ENCODE assay signal across 10 mouse cellular contexts in the genomic region with DNA sequence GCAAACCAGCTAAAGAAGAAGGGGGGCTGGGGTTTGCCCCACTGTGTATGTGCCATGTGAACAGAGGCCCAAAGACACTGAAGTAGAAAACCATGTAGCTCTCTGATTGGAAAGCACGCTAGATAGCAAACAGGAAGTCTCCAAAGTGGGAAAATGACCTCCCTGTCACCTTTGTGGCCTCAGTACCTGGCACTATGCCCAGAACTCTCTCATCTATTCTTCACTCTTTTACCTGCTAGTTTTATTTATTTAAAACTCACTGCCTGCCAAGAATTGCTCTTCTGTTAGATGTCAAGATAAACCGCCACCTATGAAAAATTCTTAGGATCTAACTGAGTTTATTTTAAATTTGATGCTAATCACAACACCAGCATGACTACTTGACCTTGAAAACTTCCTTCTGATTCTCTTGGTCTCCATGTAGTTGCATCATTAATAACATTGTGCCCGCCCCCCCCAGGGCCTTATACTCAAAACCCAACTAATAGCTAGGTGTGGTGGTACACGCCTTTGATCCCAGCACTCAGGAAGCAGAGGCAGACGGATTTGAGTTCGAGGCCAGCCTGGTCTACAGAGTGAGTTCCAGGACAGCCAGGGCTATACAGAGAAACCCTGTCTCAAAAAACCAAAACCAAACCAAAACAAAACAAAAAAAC. TPM values are rescaled to one million over a fixed set of nuclear protein-coding genes. Genes with fewer than 3 reads are reported as not detected.
A peak's percentile ranks its signal among the peaks of the same experiment; 100 is the strongest.
DNase-seq lines count a peak whose midpoint lies in the region; ATAC-seq and TF ChIP-seq lines count a peak whose summit lies in the region.
"Had no signal": no experiment of that assay in that cellular context is flagged by ENCODE, and none has a peak within 500 bp of the region (broad histone marks: within the 10 kb centered on the region; RNA-seq: fewer than 3 reads in every experiment).

No protein-coding gene starts in this region.

- H3K4me3 ChIP-seq in intestine, embryonic 16.5 days (ENCODE audit: low read length) = no peak overlapping the region
- no peak overlapping the region for H3K4me3 ChIP-seq in lung, embryonic 14.5 days (ENCODE audit: low read depth, low read length)
- H3K4me3 ChIP-seq: neural tube, embryonic 15.5 days had no signal

- peak overlapping the region; percentile 25; the same call in 1 of the 2 replicates for H3K27ac ChIP-seq in intestine, embryonic 16.5 days (ENCODE audit: low read length)
- no peak overlapping the region for H3K27ac ChIP-seq in lung, embryonic 14.5 days (ENCODE audit: low read depth)
- H3K27ac ChIP-seq: neural tube, embryonic 15.5 days had no signal

- no peak overlapping the region for H3K9ac ChIP-seq in intestine, embryonic 16.5 days (ENCODE audit: low read depth, low read length)
- H3K9ac ChIP-seq in lung, embryonic 14.5 days = no peak overlapping the region
- H3K9ac ChIP-seq: neural tube, embryonic 15.5 days had no signal

- peak; percentile 16 for DNase-seq in adrenal gland, postnatal 14 days
- no peak for DNase-seq in adrenal gland, postnatal 4 days (ENCODE audit: low spot score in 2 of 2)
- DNase-seq in 416B (ENCODE audit: low read depth) = peak; percentile 64
- peak; percentile 89 for DNase-seq in lung, embryonic 14.5 days
- no peak for DNase-seq in cerebellum, postnatal 14 days
- no peak for DNase-seq in natural killer cell, adult 2 months (ENCODE audit: low spot score in 2 of 2)
- DNase-seq in embryo, embryonic 10.5 days (ENCODE audit: low spot score) = no peak
- DNase-seq: cerebellum, adult 11-12 months had no signal

- 40% methylated on average over 6 of the region's 6 CpGs for WGBS in intestine, embryonic 16.5 days
- 40% methylated on average over 6 of the region's 6 CpGs for WGBS in lung, embryonic 14.5 days

- H3K9me3 ChIP-seq in intestine, embryonic 16.5 days (ENCODE audit: control insufficient read depth, low read length) = no peaks in the 10 kb centered on the region
- no peaks in the 10 kb centered on the region for H3K9me3 ChIP-seq in lung, embryonic 14.5 days (ENCODE audit: low read depth, low read length)
- H3K9me3 ChIP-seq: neural tube, embryonic 15.5 days had no signal

- no peaks in the 10 kb centered on the region; the same call in 1 of the 2 replicates for H3K4me1 ChIP-seq in intestine, embryonic 16.5 days (ENCODE audit: control insufficient read depth, insufficient read depth, low read length)
- H3K4me1 ChIP-seq in lung, embryonic 14.5 days (ENCODE audit: insufficient read depth) = no peaks in the 10 kb centered on the region
- H3K4me1 ChIP-seq: neural tube, embryonic 15.5 days had no signal

- TF ChIP-seq CTCF in lung, embryonic 14.5 days (IDR thresholded peaks at IDR 0.05; ENCODE audit: low read depth) = no peak

- H3K4me2 ChIP-seq in intestine, embryonic 16.5 days (ENCODE audit: low read depth, low read length) = no peak overlapping the region
- no peak overlapping the region for H3K4me2 ChIP-seq in lung, embryonic 14.5 days
- H3K4me2 ChIP-seq: neural tube, embryonic 15.5 days had no signal

- peak; percentile 85 for ATAC-seq in intestine, embryonic 16.5 days
- ATAC-seq in lung, embryonic 14.5 days (ENCODE audit: insufficient read depth) = peak; percentile 90

- no peaks in the 10 kb centered on the region for H3K27me3 ChIP-seq in intestine, embryonic 16.5 days (replicated peaks; ENCODE audit: control insufficient read depth, insufficient read depth, low read length)
- no peaks in the 10 kb centered on the region for H3K27me3 ChIP-seq in lung, embryonic 14.5 days (ENCODE audit: insufficient read depth, low read length)
- H3K27me3 ChIP-seq: neural tube, embryonic 15.5 days had no signal

- H3K36me3 ChIP-seq in intestine, embryonic 16.5 days (ENCODE audit: control insufficient read depth, insufficient read depth, low read length) = no peaks in the 10 kb centered on the region
- H3K36me3 ChIP-seq in lung, embryonic 14.5 days (ENCODE audit: insufficient read depth) = no peaks in the 10 kb centered on the region
- H3K36me3 ChIP-seq: neural tube, embryonic 15.5 days had no signal

RNA-seq across cellular contexts. Expression of a gene that starts 31.8 kb away (rescaled TPM):
- total RNA-seq in adrenal gland, postnatal 14 days (2021) = 6.3 and 9.7 TPM in 2 replicates
- 10 to 100 TPM; 11.5 to 13.2 TPM for total RNA-seq in adrenal gland, postnatal 4 days (2021)
- 54.2 TPM in 2 replicates for polyA plus RNA-seq in intestine, embryonic 16.5 days (2015; fragmentation: Nextera tagmentation; extraction: Ambion mirVana)
- 7.4 and 7.7 TPM in 2 replicates for polyA plus RNA-seq in lung, embryonic 14.5 days (2014; fragmentation: Nextera tagmentation; extraction: Ambion mirVana)

Comparison
In these comparisons a context has a peak if more than half of its experiments do, and no peak if none do; other contexts are left out.
1. DNase-seq: peak in adrenal gland, postnatal 14 days (single experiment), 416B (single experiment) and lung, embryonic 14.5 days (single experiment); none in adrenal gland, postnatal 4 days (0 of 2), cerebellum, postnatal 14 days (0 of 2), natural killer cell, adult 2 months (0 of 2) and embryo, embryonic 10.5 days (single experiment).